Mouse (Mus musculus) adrenal gland, postnatal 25 days (tissue): ENCODE measurements at regions not wholly inside any gene's neighbourhood (a gene's known extent, or its start where the extent isn't known, plus 50 kb on each side); places are given as distances from the start of the nearest gene placed in this dataset.

Experiments used
- DNase-seq: peaks from one replicate; pipeline ENCODE4 v3.0.0; 2021; ENCODE audit warnings: mixed read lengths

GRCm38 (mm10) chr4:98200701-98201100 is 182.4 kb downstream of the Tm2d1 start:
- no peak for DNase-seq

DNA sequence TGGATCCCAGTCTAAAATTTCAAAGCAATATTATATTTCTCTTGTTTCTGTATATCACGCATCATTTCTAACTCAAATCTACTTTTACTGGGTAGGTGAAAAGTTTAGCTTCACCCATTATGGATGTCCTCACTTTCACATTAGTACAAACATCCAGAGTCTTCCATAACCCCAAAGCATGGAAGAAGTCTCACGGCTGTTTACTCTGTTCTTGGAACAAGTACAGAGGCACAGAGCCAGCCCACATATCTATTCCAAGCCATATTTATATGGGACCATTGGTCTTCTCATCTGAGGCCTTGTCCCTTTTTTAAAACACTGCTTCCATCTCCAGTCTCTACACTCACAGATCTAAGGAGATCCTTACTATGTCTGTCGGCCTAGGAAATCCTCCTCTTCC is 192.8 kb downstream of the Tm2d1 start:
- DNase-seq = no peak

GRCm38 (mm10) chr4:98189894-98190293 is 193.2 kb downstream of the Tm2d1 start:
- no peak for DNase-seq

- no peak for DNase-seq
Measured at GRCm38 (mm10) chr4:98188944-98189343, 194.2 kb downstream of the Tm2d1 start.

GRCm38 (mm10) chr4:98187038-98187437 is 196.1 kb downstream of the Tm2d1 start:
- no peak for DNase-seq

DNA sequence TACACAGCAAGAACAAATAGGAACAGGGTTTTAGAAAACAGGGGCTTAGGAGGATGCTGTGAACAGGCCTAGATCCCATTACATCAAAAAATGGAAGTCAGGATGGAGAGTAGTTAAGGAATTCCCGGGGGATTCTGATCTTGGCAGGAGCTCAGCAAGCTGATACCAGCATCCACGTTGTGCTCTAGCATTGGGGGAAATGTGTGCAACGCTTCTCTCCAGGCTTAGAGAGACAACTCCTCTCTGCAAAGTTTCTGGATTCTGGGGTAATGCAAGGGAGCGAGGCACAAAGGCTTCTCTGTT is 201.1 kb downstream of the Tm2d1 start:
- peak; percentile 8 for DNase-seq

DNA sequence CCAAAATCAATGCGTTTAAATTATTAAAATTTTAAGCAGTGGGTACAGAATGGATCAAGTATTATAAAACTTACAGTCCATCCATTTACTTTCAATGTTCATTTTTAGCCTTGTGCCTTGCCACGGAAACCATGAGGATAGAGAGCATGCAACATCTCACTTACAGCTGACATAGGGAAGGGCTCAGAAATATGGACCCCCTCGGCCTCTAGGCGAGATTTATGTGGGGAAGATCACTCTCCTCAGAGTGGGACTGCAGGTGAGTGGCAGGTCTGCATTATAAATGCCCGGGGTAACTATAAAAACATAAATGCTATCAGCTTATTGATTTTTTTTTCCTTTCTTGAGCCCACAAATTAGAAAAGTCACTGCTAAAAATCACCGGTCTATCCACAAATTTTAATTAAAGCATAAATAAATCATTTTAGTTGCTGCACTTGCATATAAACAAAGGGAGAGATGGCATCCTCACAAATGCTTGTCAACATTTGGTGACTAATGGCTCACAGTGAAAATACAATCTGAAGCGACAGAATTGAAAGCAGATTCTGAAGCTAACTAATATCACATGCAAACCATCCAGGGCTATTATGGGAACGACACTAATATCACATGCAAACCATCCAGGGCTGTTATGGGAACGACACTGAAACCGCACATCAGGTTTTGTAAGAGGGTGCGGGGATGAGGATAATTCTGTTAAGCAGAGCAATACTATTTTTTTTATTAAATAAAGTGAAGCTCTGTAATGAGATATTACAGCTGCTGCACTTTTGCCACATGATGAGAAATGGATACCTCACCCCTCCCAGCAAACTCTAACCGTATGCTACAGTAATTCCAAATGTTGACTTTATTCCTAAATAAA is 201.7 kb downstream of the Tm2d1 start:
- no peak for DNase-seq

- no peak for DNase-seq
Measured at GRCm38 (mm10) chr4:98180336-98180735, 202.8 kb downstream of the Tm2d1 start.
